Mouse (Mus musculus) megakaryocyte, embryonic 14.5 days (primary cell): ENCODE results near the gene Omt2b. TPM values are rescaled to one million over a fixed set of nuclear protein-coding genes. Genes with fewer than 3 reads are reported as not detected.

ENCODE experiments used
- H3K27me3 ChIP-seq: replicated peaks from 2 replicates; pipeline ENCODE3; 2012; ENCODE audit warnings: inconsistent platforms
- H3K36me3 ChIP-seq: replicated peaks from 2 replicates; pipeline ENCODE3; 2012; ENCODE audit warnings: low read length, inconsistent platforms, mixed read lengths
- H3K4me1 ChIP-seq: 2 replicates; pipeline ENCODE4 v1.6.1; 2012; ENCODE audit warnings: inconsistent platforms
- H3K4me3 ChIP-seq: replicated peaks from 2 replicates; pipeline ENCODE3; 2012; ENCODE audit warnings: moderate library complexity, mild to moderate bottlenecking, inconsistent platforms
- H3K9me3 ChIP-seq: 2 replicates; pipeline ENCODE4 v1.6.1; 2012; ENCODE audit warnings: inconsistent platforms
- FLI1 ChIP-seq: IDR thresholded peaks from 2 replicates; pipeline ENCODE4 v1.6.1; 2012; ENCODE audit warnings: low read length, inconsistent platforms, mixed read lengths
- GATA1 ChIP-seq: IDR thresholded peaks from 3 replicates; pipeline ENCODE4 v1.6.1; 2012; ENCODE audit warnings: mixed read lengths, low read length, inconsistent platforms, borderline replicate concordance
- polyA plus RNA-seq: library from polyadenylated mRNA; stranded (reverse); fragments of >175 nt; gene quantifications from 2 replicates; pipeline ENCODE4 v1.2.3, GENCODE M21; 2012; ENCODE audit warnings: low replicate concordance; ENCODE audit not compliant: insufficient read depth

Omt2b gene
- polyA plus RNA-seq, 1 experiment = not detected

DNA sequence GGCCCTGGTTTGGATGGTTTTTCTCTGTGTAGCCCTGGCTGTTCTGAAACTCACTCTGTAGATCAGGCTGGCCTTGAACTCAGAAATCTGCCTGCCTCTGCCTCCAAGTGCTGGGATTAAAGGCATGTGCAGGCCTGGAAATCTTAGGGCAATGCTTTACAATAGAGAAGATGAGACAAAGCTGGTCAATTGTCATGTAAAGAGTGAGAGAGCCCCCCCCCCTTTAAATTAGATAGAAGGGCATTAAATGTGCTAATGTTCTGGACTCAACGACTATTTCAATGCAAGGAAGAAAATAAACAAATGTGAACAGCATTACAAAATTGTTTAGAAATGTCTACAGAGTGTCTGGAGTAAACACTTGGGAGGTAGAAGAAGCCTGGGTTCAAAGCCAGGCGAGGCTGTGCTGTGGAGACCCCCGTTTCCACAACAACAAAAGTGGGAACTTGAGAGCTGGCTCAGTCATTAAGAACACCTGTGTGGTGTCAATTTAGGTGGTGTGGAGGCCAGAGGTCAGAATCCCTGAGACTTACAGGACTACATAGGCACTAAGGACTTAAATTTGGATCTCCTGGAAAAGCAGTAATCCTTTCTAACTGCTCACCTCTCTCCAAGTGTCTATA, 41.4 kb downstream of the Omt2b start:
- H3K4me3 ChIP-seq = no peak overlapping the region
- peaks cover 12% of the 10 kb centered on the region for H3K27me3 ChIP-seq
- H3K4me1 ChIP-seq = peaks cover 9% of the 10 kb centered on the region
- TF ChIP-seq FLI1 (no peak), GATA1 (no peak)
- H3K36me3 ChIP-seq = no peaks in the 10 kb centered on the region
- H3K9me3 ChIP-seq = no peaks in the 10 kb centered on the region

DNA sequence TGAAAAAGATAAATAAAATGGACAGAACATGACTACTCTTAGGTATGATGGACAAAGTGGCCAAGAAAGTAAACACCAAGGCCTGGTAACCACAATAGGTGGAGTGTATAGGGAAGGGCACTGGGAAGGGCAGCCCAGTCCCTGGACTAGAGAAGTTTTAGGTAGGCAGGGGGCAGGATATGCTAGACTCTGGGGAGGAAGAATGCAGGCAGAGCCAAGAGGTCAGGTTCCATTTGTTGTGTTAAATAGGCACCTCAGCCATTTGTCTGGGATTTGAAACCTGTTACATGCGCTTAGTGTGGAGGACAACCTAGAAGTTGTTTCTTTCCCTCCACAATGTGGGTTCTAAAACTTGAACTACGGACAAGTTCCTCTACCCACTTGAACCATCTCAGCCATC, 42.0 kb downstream of the Omt2b start:
- H3K9me3 ChIP-seq = no peaks in the 10 kb centered on the region
- TF ChIP-seq FLI1 = no peak
- TF ChIP-seq GATA1 = no peak
- peaks cover 17% of the 10 kb centered on the region for H3K27me3 ChIP-seq
- H3K4me1 ChIP-seq = peaks cover 7% of the 10 kb centered on the region
- H3K36me3 ChIP-seq = no peaks in the 10 kb centered on the region
- no peak overlapping the region for H3K4me3 ChIP-seq

DNA sequence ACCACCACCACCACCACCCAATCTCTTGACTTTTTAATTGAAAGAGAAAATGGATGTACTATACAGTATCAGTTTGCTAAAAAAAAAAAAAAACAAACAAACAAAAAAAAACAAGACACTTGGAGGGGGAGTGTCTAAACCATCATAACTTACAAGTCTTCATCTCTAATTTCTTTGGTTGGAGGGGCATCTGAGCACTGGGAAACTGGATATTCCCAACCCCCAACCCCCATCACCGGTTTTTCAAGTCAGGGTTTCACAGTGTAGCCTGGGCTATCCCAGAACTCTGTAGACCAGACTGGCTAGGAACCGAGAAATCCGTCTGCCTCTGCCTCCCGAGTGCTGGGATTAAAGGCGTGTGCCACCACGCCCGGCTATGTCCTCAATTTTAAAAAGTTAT, 42.4 kb downstream of the Omt2b start:
- Histone ChIP-seq H3K4me1 (peaks cover 7% of the 10 kb centered on the region), H3K27me3 (peaks cover 19% of the 10 kb centered on the region), H3K9me3 (no peaks in the 10 kb centered on the region), H3K4me3 (no peak overlapping the region), H3K36me3 (no peaks in the 10 kb centered on the region)
- no peak for TF ChIP-seq FLI1
- TF ChIP-seq GATA1 = no peak

DNA sequence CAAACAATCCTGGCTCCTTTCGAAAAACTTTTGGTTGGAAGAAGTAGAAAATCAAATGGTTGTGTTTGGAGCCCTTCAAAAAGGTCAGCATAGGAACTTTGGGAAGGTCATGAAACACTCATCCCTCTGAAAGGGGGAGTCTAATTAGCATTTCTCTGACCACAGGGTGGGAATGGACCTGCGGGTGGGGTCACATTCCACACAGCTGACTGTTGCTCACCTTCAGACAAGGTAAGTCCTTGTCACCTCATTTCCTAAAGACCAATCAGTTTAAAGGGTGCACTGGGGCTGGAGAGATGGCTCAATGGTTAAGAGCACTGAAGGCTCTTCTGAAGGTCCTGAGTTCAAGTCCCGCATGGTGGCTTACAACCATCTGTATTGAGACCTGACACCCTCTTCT, 44.1 kb downstream of the Omt2b start:
- TF ChIP-seq GATA1 (no peak), FLI1 (no peak)
- no peak overlapping the region for H3K4me3 ChIP-seq
- no peaks in the 10 kb centered on the region for H3K36me3 ChIP-seq
- peaks cover 24% of the 10 kb centered on the region for H3K27me3 ChIP-seq
- H3K9me3 ChIP-seq = no peaks in the 10 kb centered on the region
- no peaks in the 10 kb centered on the region; the same call in 1 of the 2 replicates for H3K4me1 ChIP-seq

DNA sequence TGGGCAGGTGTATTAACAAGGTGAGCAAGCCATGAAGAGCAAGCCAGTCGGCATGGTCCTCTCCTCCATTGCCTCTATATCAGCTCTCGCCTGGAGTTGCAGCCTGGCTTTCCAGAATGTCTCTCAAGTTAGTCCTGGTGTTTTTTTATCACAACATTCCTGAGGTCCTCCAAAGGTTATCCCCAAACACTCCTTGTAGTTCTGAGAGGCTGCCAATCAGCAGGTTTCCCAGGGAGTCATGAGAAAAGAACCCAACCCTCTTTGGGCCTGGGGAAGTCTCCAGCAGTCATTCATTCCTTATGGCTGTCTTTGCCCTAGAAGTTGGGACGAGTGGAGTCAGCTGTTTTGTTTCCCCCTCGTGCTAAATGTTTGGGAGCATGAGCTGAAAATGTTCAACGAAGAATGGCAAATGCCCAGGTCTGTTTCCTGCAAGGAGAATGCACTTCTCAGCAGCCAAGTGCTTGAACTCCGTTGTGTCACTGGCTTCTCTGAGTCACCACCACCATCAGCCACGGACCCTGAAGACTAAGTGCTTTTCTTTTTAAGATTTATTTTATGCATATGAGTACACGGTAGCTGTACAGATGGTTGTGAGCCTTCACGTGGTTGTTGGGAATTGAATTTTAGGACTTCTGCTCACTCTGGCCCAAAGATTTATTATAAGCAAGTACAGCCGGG, 45.6 kb downstream of the Omt2b start:
- TF ChIP-seq FLI1 (no peak), GATA1 (no peak)

DNA sequence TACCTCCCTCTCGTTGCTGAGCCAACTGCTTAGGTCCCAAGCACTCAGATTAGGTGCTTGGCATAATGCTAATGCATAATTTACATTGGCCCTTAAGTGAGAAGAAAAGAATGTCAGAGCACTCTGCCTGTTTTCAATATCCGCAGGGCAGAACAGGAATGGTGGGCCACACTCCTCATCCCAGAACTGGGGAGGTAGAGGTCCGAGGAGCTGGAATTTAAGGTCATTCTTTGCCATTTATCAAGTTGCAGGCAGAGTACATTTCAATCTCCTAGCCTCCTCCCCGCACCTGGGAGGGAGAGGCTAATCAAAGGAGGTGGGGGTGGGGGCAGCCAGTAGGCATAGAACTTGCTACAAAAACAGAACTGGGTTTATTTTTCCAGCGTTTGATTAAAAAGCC, 47.0 kb downstream of the Omt2b start:
- no peaks in the 10 kb centered on the region for H3K36me3 ChIP-seq
- TF ChIP-seq FLI1 (no peak), GATA1 (no peak)
- no peaks in the 10 kb centered on the region for H3K9me3 ChIP-seq
- peaks cover 42% of the 10 kb centered on the region for H3K27me3 ChIP-seq
- H3K4me3 ChIP-seq = no peak overlapping the region
- H3K4me1 ChIP-seq = peaks cover 8% of the 10 kb centered on the region

More for the DNA sequence above, 45.6 kb downstream of the Omt2b start:
- no peak overlapping the region for H3K4me3 ChIP-seq
- no peaks in the 10 kb centered on the region for H3K36me3 ChIP-seq
- H3K4me1 ChIP-seq = peaks cover under 1% of the 10 kb centered on the region; the same call in 1 of the 2 replicates
- H3K27me3 ChIP-seq = peaks cover 34% of the 10 kb centered on the region
- no peaks in the 10 kb centered on the region for H3K9me3 ChIP-seq

DNA sequence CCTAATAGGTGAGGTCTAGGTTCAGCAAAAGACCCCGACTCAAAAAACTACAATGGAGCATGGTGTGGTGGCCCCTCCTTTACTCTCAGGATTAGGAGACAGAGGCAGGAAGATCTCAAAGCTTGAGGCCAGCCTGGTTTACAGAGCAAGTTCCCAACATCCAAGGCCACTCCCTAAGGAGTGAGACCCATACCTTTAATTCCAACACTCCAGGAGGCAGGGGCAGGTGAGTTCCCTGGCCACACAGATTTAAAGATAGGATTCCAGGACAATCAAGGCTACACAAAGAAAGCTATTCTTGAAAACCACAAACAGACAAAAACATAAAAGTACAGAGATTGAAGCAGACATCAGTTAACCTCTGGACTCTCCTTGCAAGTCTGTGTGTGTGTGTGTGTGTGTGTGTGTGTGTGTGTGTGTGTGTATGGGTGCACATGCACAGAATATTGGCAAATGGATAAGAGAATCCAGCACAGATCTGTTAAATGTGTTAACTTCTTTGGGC, 47.5 kb downstream of the Omt2b start:
- H3K36me3 ChIP-seq = no peaks in the 10 kb centered on the region
- H3K4me3 ChIP-seq = no peak overlapping the region
- TF ChIP-seq FLI1 = no peak
- no peak for TF ChIP-seq GATA1
- peaks cover 47% of the 10 kb centered on the region for H3K27me3 ChIP-seq
- H3K4me1 ChIP-seq = peaks cover 8% of the 10 kb centered on the region
- H3K9me3 ChIP-seq = no peaks in the 10 kb centered on the region

DNA sequence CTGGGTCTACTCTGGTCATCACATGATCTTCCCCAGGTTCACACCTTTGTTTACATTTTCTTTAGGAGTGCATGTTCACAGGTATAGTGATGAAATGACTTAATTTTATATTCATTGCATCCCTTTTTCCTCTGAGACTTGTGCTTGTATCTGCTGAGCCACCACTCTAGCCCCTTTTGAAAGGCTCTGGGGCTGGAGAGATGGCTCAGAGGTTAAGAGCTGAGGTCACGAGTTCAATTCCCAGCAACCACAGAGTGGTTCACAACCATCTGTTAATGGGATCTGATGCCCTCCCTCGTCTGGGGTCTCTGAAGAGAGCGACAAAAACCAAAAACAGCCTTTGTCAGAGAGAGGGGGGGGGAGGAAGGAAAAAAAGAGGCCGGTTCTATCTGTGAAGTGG, 48.1 kb downstream of the Omt2b start:
- Histone ChIP-seq H3K9me3 (no peaks in the 10 kb centered on the region), H3K36me3 (no peaks in the 10 kb centered on the region), H3K4me1 (peaks cover 8% of the 10 kb centered on the region), H3K27me3 (peaks cover 50% of the 10 kb centered on the region), H3K4me3 (no peak overlapping the region)
- TF ChIP-seq FLI1 (no peak), GATA1 (no peak)

DNA sequence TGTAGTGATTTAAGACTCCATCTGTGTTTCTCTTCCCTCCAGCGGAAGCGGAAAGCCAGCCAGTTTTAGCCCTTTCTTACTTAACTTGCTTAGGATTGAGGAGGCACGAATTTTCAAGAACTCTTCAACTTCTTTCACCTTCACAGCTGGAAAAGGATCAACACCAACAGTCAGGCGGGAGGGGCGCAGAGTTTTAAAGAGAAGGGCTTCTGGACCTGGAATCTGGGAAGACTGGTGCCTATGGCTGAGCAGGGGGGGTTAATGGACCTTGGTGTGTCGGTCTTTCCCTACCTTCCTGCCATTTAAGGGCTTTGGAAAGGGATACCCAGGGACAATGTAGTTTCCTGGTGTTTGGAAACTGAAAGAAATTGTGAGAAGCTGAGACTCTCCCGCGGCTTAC, 50.2 kb downstream of the Omt2b start:
- H3K4me3 ChIP-seq = no peak overlapping the region
- peaks cover 8% of the 10 kb centered on the region for H3K4me1 ChIP-seq
- H3K36me3 ChIP-seq = no peaks in the 10 kb centered on the region
- no peaks in the 10 kb centered on the region for H3K9me3 ChIP-seq
- TF ChIP-seq GATA1 = no peak
- no peak for TF ChIP-seq FLI1
- peaks cover 51% of the 10 kb centered on the region for H3K27me3 ChIP-seq

DNA sequence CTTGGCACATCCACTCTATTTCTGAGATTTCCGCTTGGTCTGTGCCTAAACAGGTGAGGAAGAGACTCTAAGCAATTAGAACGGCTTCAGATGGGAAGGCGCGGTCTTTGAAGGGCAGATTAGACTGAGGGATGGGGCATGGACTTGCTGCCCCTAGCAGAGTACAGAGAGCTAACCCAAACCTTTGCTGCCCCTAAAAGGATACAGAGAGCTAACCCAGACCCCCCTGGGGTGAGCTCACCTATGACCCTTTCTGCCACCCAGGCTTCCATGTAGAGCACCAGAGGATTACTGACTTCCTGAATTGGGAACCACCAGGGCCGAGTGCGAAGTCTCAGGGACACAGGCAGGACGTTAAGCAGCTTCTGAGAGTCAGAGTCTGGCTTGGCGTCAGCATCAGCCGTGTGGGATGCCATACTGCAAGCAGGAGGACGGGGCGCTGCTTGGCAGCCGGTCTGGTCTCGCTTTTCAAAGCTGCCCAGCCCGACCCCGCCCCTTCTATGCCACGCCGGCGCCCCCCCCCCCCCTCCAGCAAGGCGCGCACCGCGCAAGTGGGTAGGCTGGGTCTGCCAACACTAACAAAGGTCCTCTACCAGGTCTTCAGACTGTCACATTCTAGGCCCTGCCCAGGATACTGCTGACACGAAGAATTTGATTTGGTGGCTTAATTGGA, 50.9 kb downstream of the Omt2b start, which contains the start of gene Ooep:
Gene Ooep (minus strand): TSS at position 613 of the 673 bp plus-strand sequence.
- Histone ChIP-seq H3K36me3 (no peaks in the 10 kb centered on the region), H3K4me1 (peaks cover 8% of the 10 kb centered on the region), H3K9me3 (no peaks in the 10 kb centered on the region), H3K27me3 (peaks cover 47% of the 10 kb centered on the region), H3K4me3 (peak within 1 kb of the TSS; percentile 78)
- TF ChIP-seq FLI1 (no peak), GATA1 (no peak)

Other genes starting within 250 kb of the Omt2b start
- 67.6 and 168 TPM in 2 replicates for gene Fbxo9, start 218.5 kb upstream of the Omt2b start, polyA plus RNA-seq
- gene Ick, start 218.4 kb upstream of the Omt2b start, polyA plus RNA-seq = 23.0 and 64.0 TPM in 2 replicates
- gene Gsta4, start 144.8 kb upstream of the Omt2b start, polyA plus RNA-seq = 0.09 TPM in 1 of 2 replicates, not detected in the other
- not detected in 2 replicates for gene Gsta1, start 96.9 kb upstream of the Omt2b start, polyA plus RNA-seq
- gene Gm3776, start 70.5 kb upstream of the Omt2b start, polyA plus RNA-seq = not detected in 2 replicates
- not detected in 2 replicates for gene Gm10639, start 37.7 kb upstream of the Omt2b start, polyA plus RNA-seq
- not detected in 2 replicates for gene Omt2a, start 12.8 kb upstream of the Omt2b start, polyA plus RNA-seq
- gene Gsta2, start 28.2 kb downstream of the Omt2b start, polyA plus RNA-seq = not detected in 2 replicates
- gene Dppa5a, start 40.6 kb downstream of the Omt2b start, polyA plus RNA-seq = not detected in 2 replicates
- gene Ooep, start 51.1 kb downstream of the Omt2b start, polyA plus RNA-seq = not detected in 2 replicates
- gene Ddx43, start 68.2 kb downstream of the Omt2b start, polyA plus RNA-seq = 0.07 TPM in 1 of 2 replicates, not detected in the other
- 2.0 and 2.8 TPM in 2 replicates for gene Cgas, start 115.6 kb downstream of the Omt2b start, polyA plus RNA-seq
- 5.6 and 19.5 TPM in 2 replicates for gene Mto1, start 120.6 kb downstream of the Omt2b start, polyA plus RNA-seq
- 0.54 TPM in 1 of 2 replicates, not detected in the other for gene Gm17324, start 121.2 kb downstream of the Omt2b start, polyA plus RNA-seq
- 154 and 597 TPM in 2 replicates for gene Eef1a1, start 161.6 kb downstream of the Omt2b start, polyA plus RNA-seq